Mouse (Mus musculus): ENCODE measurements around the gene Tsfm. TPM values are rescaled to one million over a fixed set of nuclear protein-coding genes. Genes with fewer than 3 reads are reported as not detected.
A peak's percentile ranks its signal among the peaks of the same experiment; 100 is the strongest.
"Not testable (repeated sequence)": the region's sequence is repeated elsewhere in the genome, so short reads cannot be mapped to it uniquely, and the experiment has no call there.

Gene Tsfm
- 91.8 and 99.3 TPM in 2 replicates for polyA plus RNA-seq (2015; fragmentation: Nextera tagmentation; extraction: Ambion mirVana)

DNA sequence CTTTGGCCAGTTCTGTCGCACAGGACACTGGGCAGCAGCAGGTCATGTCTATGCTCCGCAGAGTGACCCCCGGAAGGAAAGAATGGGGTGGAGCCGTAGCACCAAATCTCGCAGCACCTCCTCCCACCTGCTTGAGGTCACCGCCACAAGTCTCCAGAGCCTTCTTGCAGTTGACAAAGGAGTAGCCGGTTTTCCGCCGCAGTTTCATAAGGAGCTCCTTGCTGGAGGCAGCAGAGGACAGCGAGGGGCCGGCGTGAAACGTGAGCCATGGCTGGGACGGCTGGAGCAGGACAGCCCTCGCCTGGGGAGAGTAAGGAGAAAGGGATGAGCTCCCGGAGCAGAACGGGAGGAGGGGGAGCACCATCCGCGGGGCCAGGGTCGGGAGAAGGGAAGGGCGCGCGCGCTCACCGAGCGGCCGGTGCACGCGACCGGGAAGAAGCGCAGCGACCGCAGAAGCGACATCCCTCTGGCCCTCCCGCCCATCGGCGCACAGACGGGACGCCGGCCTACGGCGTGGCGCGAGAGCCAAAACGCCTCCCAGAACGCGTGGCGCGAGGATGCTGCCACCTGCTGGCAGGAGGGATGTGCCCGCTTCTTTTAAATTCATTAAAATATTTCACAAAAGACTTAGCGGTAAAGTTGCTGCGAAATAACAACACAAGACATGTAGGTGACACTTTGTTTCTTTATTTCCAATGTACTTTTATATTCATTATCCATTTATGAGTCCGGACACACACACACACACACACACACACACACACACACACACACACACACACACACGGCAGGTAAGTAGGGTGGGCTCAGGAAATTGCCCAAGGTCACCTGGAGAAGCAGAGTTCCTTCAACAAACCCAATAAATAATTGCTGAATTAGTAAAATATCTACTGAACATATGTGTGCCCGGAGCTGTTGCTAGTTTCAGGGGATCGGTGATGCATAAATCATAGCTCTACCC lies at the start of gene Tsfm:
TSS of gene Tsfm (minus strand) at position 505 of the 961 bp plus-strand sequence.
- Histone ChIP-seq H3K27me3 (replicated peaks) (no peaks in the 10 kb centered on the region), H3K27ac (peak within 1 kb of the TSS; percentile 72), H3K4me1 (replicated peaks) (peaks cover 4% of the 10 kb centered on the region; the same call in 1 of the 2 replicates), H3K4me3 (replicated peaks) (peak within 1 kb of the TSS; percentile 80), H3K9me3 (no peaks in the 10 kb centered on the region), H3K36me3 (peaks cover 13% of the 10 kb centered on the region; the same call in 1 of the 2 replicates), H3K9ac (peak within 1 kb of the TSS; percentile 86), H3K4me2 (replicated peaks) (peak within 1 kb of the TSS; percentile 63)
- WGBS, result 5% methylated on average over 56 of the region's 56 CpGs
- ATAC-seq, result peak; percentile 92

DNA sequence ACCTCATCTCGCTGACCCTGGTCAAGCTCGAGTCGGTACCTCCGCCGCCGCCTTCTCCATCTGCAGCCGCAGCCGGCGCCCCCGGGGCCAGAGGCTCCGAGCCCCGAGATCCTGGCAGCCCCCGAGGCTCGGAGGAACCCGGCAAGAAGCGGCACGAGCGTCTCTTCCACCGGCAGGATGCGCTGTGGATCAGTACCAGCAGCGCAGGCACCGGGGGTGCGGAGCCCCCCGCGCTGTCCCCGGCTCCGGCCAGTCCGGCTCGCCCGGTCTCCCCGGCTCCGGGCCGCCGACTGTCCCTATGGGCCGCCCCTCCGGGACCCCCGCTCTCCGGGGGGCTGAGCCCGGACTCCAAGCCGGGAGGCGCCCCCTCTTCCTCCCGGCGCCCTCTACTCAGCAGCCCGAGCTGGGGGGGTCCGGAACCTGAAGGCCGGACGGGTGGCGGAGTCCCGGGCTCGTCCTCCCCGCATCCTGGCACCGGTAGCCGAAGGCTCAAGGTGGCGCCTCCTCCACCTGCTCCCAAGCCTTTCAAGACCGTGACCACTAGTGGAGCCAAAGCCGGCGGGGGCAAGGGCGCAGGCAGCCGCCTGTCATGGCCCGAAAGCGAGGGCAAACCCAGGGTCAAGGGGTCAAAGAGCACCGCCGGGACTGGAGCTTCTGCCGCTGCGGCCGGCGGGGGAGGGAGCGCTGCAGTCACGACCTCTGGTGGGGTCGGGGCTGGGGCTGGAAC lies 49.2 kb upstream of the Tsfm start:
- Histone ChIP-seq H3K4me3 (replicated peaks) (peak overlapping the region; percentile 48), H3K27me3 (replicated peaks) (peaks cover 75% of the 10 kb centered on the region), H3K4me1 (replicated peaks) (peaks cover 34% of the 10 kb centered on the region), H3K9ac (peak overlapping the region; percentile 41), H3K36me3 (no peaks in the 10 kb centered on the region), H3K9me3 (no peaks in the 10 kb centered on the region), H3K4me2 (replicated peaks) (peak overlapping the region; percentile 92), H3K27ac (no peak overlapping the region)
- ATAC-seq, result peak; percentile 9; the same call in 1 of the 2 replicates
- WGBS, result 4% methylated on average over 70 of the region's 70 CpGs

DNA sequence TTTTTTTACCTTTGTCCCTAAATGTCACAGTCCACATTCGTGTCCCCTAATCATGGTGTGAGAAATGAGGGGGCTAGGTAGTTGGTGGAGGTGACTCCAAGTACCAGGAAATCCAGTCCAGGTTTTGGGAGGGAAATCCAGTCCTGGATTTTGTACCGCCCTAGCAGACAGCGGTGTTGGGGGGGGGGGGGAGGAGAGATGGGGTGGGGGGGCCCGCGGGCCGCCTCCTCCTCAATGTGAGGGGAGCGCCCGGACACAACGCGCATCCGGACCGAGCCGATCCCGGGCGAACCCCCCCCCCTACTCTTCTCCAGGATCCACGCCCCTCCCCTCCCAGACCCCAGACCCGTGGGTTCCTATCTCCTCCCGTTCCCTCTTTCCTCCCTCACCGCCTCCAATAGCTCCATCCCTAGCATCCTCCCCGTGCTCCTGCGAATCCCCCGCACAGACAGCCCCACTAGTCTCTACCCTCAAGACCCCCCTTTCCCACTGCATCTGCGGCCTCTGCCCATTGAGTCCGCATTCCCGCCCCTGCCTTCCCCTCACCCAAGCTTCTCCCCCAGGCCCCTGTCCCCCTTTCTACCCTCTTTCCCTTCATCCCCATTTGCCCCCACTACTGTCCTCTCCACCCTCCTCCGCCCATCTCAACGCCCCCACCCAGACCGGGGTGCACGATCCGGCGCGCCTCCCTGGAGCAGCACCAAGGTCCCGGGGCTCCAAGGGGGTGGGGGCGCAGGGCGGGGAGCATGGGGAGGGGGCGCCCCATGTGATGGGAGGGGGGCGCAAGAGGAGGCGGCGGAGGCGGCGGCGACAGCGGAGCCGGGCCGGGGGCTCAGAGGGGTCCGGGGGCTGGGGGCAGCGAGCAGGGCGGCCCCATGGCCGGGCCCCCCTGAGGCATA lies 48.3 kb upstream of the Tsfm start:
- H3K27me3 ChIP-seq (replicated peaks), result peaks cover 75% of the 10 kb centered on the region
- no peaks in the 10 kb centered on the region for H3K9me3 ChIP-seq
- peak overlapping the region; percentile 92 for H3K4me2 ChIP-seq (replicated peaks)
- peak; percentile 34; the same call in 1 of the 2 replicates for ATAC-seq
- peaks cover 34% of the 10 kb centered on the region for H3K4me1 ChIP-seq (replicated peaks)
- H3K4me3 ChIP-seq (replicated peaks), result peak overlapping the region; percentile 48
- H3K9ac ChIP-seq, result peak overlapping the region; percentile 41
- WGBS, result 3% methylated on average over 39 of the region's 49 CpGs
- H3K27ac ChIP-seq, result no peak overlapping the region
- no peaks in the 10 kb centered on the region for H3K36me3 ChIP-seq

DNA sequence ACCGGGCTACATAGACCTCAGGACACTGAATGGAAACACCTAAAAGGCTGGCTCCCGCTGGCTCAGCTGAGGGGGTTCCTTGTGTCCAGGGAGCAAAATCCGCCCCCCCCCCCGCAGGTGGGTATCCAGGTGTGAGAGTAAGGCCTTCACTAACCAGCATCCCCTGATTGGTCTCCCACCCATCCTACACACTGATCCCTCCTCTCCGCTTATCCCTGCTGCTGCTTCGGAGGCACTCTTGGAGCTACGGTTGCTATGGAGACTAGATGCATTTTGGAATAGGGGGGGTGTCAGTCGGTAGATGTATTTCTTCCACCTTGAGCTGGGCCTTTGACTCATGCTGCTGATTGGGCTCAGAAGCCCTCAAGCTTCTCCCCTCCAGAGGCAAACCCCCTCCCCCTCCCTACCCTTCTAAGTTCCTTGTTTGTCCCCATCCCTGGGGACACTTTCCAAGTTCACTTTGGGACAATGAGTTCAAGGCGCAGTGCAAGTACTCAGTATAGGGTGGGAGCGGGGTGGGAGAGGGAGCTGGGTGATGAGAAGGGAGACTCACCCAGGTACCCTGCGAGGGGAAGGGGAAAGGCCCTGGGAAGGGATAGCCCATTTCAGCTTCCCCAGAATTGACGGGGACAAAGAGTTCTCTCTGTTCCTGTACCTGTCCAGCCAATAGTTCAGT lies 47.5 kb upstream of the Tsfm start:
- Histone ChIP-seq H3K4me1 (replicated peaks) (peaks cover 34% of the 10 kb centered on the region), H3K36me3 (no peaks in the 10 kb centered on the region), H3K4me2 (replicated peaks) (peak overlapping the region; percentile 92), H3K9me3 (no peaks in the 10 kb centered on the region), H3K4me3 (replicated peaks) (peak overlapping the region; percentile 48), H3K27me3 (replicated peaks) (peaks cover 72% of the 10 kb centered on the region), H3K9ac (no peak overlapping the region), H3K27ac (no peak overlapping the region)
- 3% methylated on average over 12 of the region's 12 CpGs for WGBS
- ATAC-seq, result no peak

DNA sequence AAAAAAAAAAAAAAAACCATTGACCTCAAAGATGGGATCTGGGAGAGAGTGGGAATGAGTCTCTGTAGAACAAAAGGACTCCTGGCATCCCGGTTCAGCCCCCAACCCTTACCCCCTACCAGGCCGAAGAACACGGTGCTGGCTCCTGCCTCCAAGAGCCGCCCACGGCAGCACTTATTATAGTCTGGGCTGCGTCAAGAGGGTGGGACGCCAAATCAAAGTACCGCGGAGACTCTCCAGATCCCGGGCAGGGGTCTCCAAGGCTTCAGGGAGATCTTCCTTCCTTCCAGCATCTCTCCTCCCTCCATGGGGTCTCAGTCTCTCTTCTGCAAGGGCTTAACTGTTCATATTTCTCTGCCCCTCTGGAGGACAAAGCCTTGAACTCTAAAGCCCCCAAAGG lies 46.9 kb upstream of the Tsfm start:
- no peak overlapping the region for H3K4me3 ChIP-seq (replicated peaks)
- H3K36me3 ChIP-seq, result no peaks in the 10 kb centered on the region
- H3K27ac ChIP-seq, result no peak overlapping the region
- peaks cover 34% of the 10 kb centered on the region for H3K4me1 ChIP-seq (replicated peaks)
- no peak overlapping the region for H3K9ac ChIP-seq
- WGBS, result 8% methylated on average over 10 of the region's 10 CpGs
- H3K9me3 ChIP-seq, result no peaks in the 10 kb centered on the region
- peaks cover 66% of the 10 kb centered on the region for H3K27me3 ChIP-seq (replicated peaks)
- no peak for ATAC-seq
- H3K4me2 ChIP-seq (replicated peaks), result no peak overlapping the region

DNA sequence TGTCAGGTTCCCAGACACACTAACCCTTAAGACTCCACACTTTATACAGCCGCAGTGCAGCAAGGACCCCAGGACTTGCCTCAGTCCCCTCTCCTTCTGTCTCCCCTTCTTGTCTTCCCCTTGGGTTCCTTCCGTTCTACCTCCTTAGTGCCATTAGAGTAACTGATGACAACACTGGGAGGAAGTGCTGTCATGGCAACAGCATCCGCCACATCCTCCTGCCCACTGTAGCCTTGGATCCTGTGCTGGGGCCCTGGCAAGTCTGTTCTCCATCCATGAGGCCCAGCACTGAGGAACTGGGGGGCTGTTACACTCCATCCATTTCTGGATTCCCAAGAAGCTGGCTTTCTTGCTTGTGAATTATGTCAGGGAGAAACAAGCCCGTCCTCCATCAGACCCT lies 45.4 kb upstream of the Tsfm start:
- Histone ChIP-seq H3K4me2 (replicated peaks) (no peak overlapping the region), H3K4me3 (replicated peaks) (no peak overlapping the region), H3K9ac (no peak overlapping the region), H3K27me3 (replicated peaks) (peaks cover 53% of the 10 kb centered on the region), H3K36me3 (no peaks in the 10 kb centered on the region), H3K27ac (no peak overlapping the region), H3K4me1 (replicated peaks) (peaks cover 25% of the 10 kb centered on the region), H3K9me3 (no peaks in the 10 kb centered on the region)
- WGBS, result 27% methylated on average over 4 of the region's 4 CpGs
- ATAC-seq, result no peak

DNA sequence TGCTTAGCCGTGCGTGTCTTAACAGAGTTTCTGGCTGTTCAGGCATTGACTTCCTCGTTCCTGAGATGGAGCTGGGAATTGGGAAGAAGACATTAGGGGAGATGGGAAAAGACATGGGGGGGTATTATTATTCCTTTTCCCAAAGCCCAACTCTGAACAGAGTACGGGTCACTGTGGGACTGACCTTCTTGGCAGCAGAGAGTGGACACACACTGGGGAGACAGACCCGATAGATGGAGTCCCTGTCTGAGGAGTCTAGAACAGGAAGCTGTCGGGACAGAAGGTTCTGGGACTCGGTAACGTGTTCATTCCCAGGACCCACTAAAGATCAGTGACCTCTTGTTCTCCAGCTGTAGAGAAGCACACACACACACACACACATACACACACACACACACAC lies 45.0 kb upstream of the Tsfm start:
- ATAC-seq, result no peak
- Histone ChIP-seq H3K9ac (no peak overlapping the region), H3K4me3 (replicated peaks) (no peak overlapping the region), H3K4me1 (replicated peaks) (peaks cover 22% of the 10 kb centered on the region), H3K27me3 (replicated peaks) (peaks cover 49% of the 10 kb centered on the region), H3K9me3 (no peaks in the 10 kb centered on the region), H3K27ac (no peak overlapping the region), H3K36me3 (no peaks in the 10 kb centered on the region), H3K4me2 (replicated peaks) (no peak overlapping the region)
- 60% methylated on average over 8 of the region's 8 CpGs for WGBS

DNA sequence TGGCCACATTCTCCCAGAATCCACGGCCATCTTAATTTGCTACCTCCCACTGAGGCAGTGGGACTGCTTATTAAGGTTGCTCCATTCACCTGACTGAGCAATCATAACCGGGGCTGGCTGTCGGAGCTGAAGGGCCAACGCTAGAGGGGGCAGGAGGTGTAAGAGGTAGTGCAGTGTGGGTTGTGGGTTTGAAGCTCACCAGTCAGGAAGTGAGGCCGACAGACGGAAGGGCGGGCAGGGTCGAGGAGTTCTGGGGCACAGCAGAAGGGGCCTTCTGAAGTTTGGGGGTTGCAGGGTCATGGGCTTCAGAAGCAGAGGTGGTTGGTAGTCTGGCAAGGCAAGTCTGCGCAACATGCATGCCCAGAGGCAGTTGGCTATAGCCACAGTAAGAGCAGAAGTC lies 44.4 kb upstream of the Tsfm start, which contains the start of gene Agap2:
TSS of gene Agap2 (plus strand) at position 205 of the 400 bp plus-strand sequence.
- Histone ChIP-seq H3K36me3 (no peaks in the 10 kb centered on the region), H3K27ac (no peak within 1 kb of the TSS), H3K4me1 (replicated peaks) (peaks cover 16% of the 10 kb centered on the region), H3K9ac (no peak within 1 kb of the TSS), H3K4me3 (replicated peaks) (no peak within 1 kb of the TSS), H3K27me3 (replicated peaks) (peaks cover 43% of the 10 kb centered on the region), H3K4me2 (replicated peaks) (no peak within 1 kb of the TSS), H3K9me3 (no peaks in the 10 kb centered on the region)
- no peak for ATAC-seq
- 55% methylated on average over 9 of the region's 9 CpGs for WGBS

DNA sequence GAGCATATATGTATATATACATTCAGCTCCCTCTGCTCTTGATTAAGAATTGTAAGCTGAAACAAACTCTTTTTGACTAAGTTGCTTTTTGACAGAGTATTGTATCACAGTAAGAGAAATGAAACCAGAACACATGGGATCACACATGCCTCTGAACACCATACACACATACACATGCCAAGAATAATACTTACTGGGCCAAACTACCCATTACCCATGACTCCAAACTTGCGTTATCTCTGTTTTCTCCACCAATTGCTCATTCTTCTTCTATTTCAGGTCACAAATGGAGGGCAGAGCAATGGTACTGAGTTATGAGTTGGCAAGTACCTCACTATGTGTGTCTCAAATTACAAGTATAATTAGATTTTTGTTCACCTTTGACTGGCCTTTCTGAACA lies 43.3 kb upstream of the Tsfm start:
- Histone ChIP-seq H3K9ac (no peak overlapping the region), H3K27me3 (replicated peaks) (peaks cover 32% of the 10 kb centered on the region), H3K4me3 (replicated peaks) (no peak overlapping the region), H3K27ac (no peak overlapping the region), H3K36me3 (no peaks in the 10 kb centered on the region), H3K4me2 (replicated peaks) (no peak overlapping the region), H3K4me1 (replicated peaks) (peaks cover 9% of the 10 kb centered on the region), H3K9me3 (no peaks in the 10 kb centered on the region)
- no peak for ATAC-seq
- WGBS, result 94% methylated on average over 1 of the region's 1 CpGs

DNA sequence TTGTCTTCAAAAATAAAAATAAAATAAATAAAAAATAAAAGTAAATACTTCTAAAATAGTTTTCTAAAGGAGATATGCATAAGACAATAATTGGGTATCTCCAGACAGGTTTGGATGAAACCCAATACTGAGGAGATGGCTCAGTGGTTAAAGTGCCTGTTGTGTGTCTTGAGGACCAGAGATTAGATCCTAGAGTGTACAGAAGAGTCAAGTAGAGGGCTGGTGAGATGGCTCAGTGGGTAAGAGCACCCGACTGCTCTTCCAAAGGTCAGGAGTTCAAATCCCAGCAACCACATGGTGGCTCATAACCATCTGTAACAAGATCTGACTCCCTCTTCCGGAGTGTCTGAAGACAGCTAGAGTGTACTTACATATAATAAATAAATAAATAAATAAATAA lies 42.3 kb upstream of the Tsfm start:
- H3K4me3 ChIP-seq (replicated peaks); H3K9ac ChIP-seq; H3K4me2 ChIP-seq (replicated peaks); ATAC-seq; H3K27ac ChIP-seq; H3K36me3 ChIP-seq; H3K9me3 ChIP-seq: not testable (repeated sequence)
- WGBS, result 74% methylated on average over 2 of the region's 2 CpGs
- peaks cover 22% of the 10 kb centered on the region for H3K27me3 ChIP-seq (replicated peaks)
- peaks cover 15% of the 10 kb centered on the region for H3K4me1 ChIP-seq (replicated peaks)

DNA sequence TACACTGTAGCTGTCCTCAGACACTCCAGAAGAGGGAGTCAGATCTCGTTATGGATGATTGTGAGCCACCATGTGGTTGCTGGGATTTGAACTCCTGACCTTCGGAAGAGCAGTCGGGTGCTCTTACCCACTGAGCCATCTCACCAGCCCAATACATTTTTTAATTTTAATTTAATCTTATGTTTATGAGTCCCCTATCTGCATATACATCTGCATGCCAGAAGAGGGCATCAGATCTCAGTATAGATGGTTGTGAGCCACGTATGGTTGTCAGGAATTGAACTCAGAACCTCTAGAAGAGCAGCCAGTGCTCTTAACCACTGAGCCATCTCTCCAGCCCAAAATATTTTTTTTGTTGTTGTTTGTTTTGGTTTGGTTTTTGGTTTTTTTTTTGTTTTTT lies 41.6 kb upstream of the Tsfm start:
- not testable (repeated sequence) for H3K9me3 ChIP-seq; H3K36me3 ChIP-seq; H3K4me3 ChIP-seq (replicated peaks); H3K4me2 ChIP-seq (replicated peaks); ATAC-seq; H3K27ac ChIP-seq; H3K9ac ChIP-seq
- Histone ChIP-seq H3K27me3 (replicated peaks) (peaks cover 15% of the 10 kb centered on the region), H3K4me1 (replicated peaks) (peaks cover 15% of the 10 kb centered on the region)
- 82% methylated on average over 4 of the region's 4 CpGs for WGBS

Measured in intestine, embryonic 15.5 days (tissue).